In genomic region chr2:125792144-125792878, GRCm38 (mm10) we compare ENCODE assay signal across 13 mouse cellular contexts. TPM values are rescaled to one million over a fixed set of nuclear protein-coding genes. Genes with fewer than 3 reads are reported as not detected.
DNase-seq lines count a peak whose midpoint lies in the region; ATAC-seq and TF ChIP-seq lines count a peak whose summit lies in the region.
"Had no signal": no experiment of that assay in that cellular context is flagged by ENCODE, and none has a peak within 500 bp of the region (broad histone marks: within the 10 kb centered on the region; RNA-seq: fewer than 3 reads in every experiment).

No protein-coding gene starts in this region.

- H3K27ac ChIP-seq in embryonic fibroblast, embryonic 13.5 days (ENCODE audit: insufficient read depth, low read length), result 0 out of 2 replicates have a peak overlapping the region, but pooled peaks have one; percentile 7
- no peak overlapping the region for H3K27ac ChIP-seq in midbrain, embryonic 14.5 days (replicated peaks; ENCODE audit: low read depth, low read length)
- no peak overlapping the region for H3K27ac ChIP-seq in midbrain, embryonic 11.5 days (ENCODE audit: low read depth, low read length)
- H3K27ac ChIP-seq: heart, adult 2 months; limb, embryonic 10.5 days had no signal

- 78% methylated on average over 2 of the region's 2 CpGs for WGBS in midbrain, embryonic 14.5 days
- WGBS in midbrain, embryonic 11.5 days, result 73% methylated on average over 2 of the region's 2 CpGs

- no peak overlapping the region for H3K4me3 ChIP-seq in embryonic fibroblast, embryonic 13.5 days (ENCODE audit: insufficient read depth, low read length)
- no peak overlapping the region for H3K4me3 ChIP-seq in midbrain, embryonic 14.5 days (replicated peaks; ENCODE audit: low read depth, low read length)
- no peak overlapping the region for H3K4me3 ChIP-seq in midbrain, embryonic 11.5 days (ENCODE audit: low read depth, low read length)
- H3K4me3 ChIP-seq: heart, adult 2 months; limb, embryonic 10.5 days had no signal

- H3K4me2 ChIP-seq in midbrain, embryonic 14.5 days (ENCODE audit: low read length), result no peak overlapping the region
- no peak overlapping the region for H3K4me2 ChIP-seq in midbrain, embryonic 11.5 days

- TF ChIP-seq CTCF in embryonic fibroblast, embryonic 13.5 days (IDR thresholded peaks at IDR 0.05; ENCODE audit: borderline replicate concordance, insufficient read depth, low read length), result no peak

- peak; percentile 66 for DNase-seq in heart, adult 11 months
- DNase-seq in heart, postnatal 4 days, result no peak
- DNase-seq in lung, postnatal 10 days, result peak; percentile 79
- DNase-seq in thymus, postnatal 25 days, result peak; percentile 27
- DNase-seq in heart, postnatal 14 days, result no peak
- DNase-seq in midbrain, embryonic 14.5 days, result no peak
- no peak for DNase-seq in midbrain, embryonic 11.5 days (ENCODE audit: low spot score, missing footprints)
- DNase-seq: adrenal gland, postnatal 10 days; heart, adult 2 months; right cerebral cortex, adult 18-20 months had no signal

- no peak overlapping the region for H3K9ac ChIP-seq in midbrain, embryonic 14.5 days (replicated peaks; ENCODE audit: low read length)
- H3K9ac ChIP-seq in midbrain, embryonic 11.5 days (ENCODE audit: low read length), result no peak overlapping the region

- TF ChIP-seq POLR2A in embryonic fibroblast, embryonic 13.5 days (IDR thresholded peaks at IDR 0.05; ENCODE audit: low read depth, low read length), result no peak

- H3K27me3 ChIP-seq in midbrain, embryonic 14.5 days (ENCODE audit: control insufficient read depth, insufficient read depth, low read length), result no peaks in the 10 kb centered on the region
- H3K27me3 ChIP-seq in midbrain, embryonic 11.5 days (ENCODE audit: control insufficient read depth, insufficient read depth, low read length), result no peaks in the 10 kb centered on the region

- H3K36me3 ChIP-seq in midbrain, embryonic 14.5 days (ENCODE audit: control insufficient read depth, insufficient read depth, low read length), result no peaks in the 10 kb centered on the region
- no peaks in the 10 kb centered on the region for H3K36me3 ChIP-seq in midbrain, embryonic 11.5 days (ENCODE audit: control insufficient read depth, insufficient read depth, low read length)
- H3K36me3 ChIP-seq: limb, embryonic 10.5 days had no signal

- intact Hi-C loops in heart, postnatal 14 days (cut with DNase I), result no loop called here

- no peak for ATAC-seq in midbrain, embryonic 14.5 days (ENCODE audit: low FRiP score, low TSS enrichment)
- ATAC-seq in midbrain, embryonic 11.5 days (ENCODE audit: low FRiP score), result no peak
- ATAC-seq: intestine, embryonic 16.5 days had no signal

- no peaks in the 10 kb centered on the region for H3K9me3 ChIP-seq in midbrain, embryonic 14.5 days (ENCODE audit: control insufficient read depth, low read length)
- no peaks in the 10 kb centered on the region for H3K9me3 ChIP-seq in midbrain, embryonic 11.5 days (ENCODE audit: control insufficient read depth, low read length)
- H3K9me3 ChIP-seq: limb, embryonic 10.5 days had no signal

- H3K4me1 ChIP-seq in embryonic fibroblast, embryonic 13.5 days (ENCODE audit: control insufficient read depth, insufficient read depth, low read length), result peaks cover 14% of the 10 kb centered on the region
- no peaks in the 10 kb centered on the region for H3K4me1 ChIP-seq in midbrain, embryonic 14.5 days (ENCODE audit: control insufficient read depth, insufficient read depth, low read length)
- no peaks in the 10 kb centered on the region for H3K4me1 ChIP-seq in midbrain, embryonic 11.5 days (ENCODE audit: control insufficient read depth, insufficient read depth, low read length)

RNA-seq across cellular contexts. Expression of gene Secisbp2l, which starts 9.6 kb away (rescaled TPM):
- total RNA-seq in heart, postnatal 4 days (2021), result 10 to 100 TPM; 38.1 to 38.6 TPM
- polyA plus RNA-seq in embryonic fibroblast, embryonic 13.5 days (2011; ENCODE audit: insufficient read length, low read depth, missing spikeins), result 43.8 and 46.4 TPM in 2 replicates
- 10 to 100 TPM; 30.3 to 32.8 TPM for total RNA-seq in heart, postnatal 14 days (2021)
- polyA plus RNA-seq in midbrain, embryonic 14.5 days (2014; fragmentation: Nextera tagmentation; extraction: Ambion mirVana), result 38.3 and 40.2 TPM in 2 replicates
- 24.8 and 28.9 TPM in 2 replicates for polyA plus RNA-seq in midbrain, embryonic 11.5 days (2014; fragmentation: Nextera tagmentation; extraction: Ambion mirVana)

Comparison
In these comparisons a context has a peak if more than half of its experiments do, and no peak if none do; other contexts are left out.
1. DNase-seq: peak in heart, adult 11 months (single experiment), lung, postnatal 10 days (single experiment) and thymus, postnatal 25 days (single experiment); none in heart, postnatal 4 days (single experiment), heart, postnatal 14 days (0 of 2), midbrain, embryonic 14.5 days (single experiment) and midbrain, embryonic 11.5 days (single experiment).